Mouse (Mus musculus) macrophage (primary cell): ENCODE results near the gene Phf21a. TPM values are rescaled to one million over a fixed set of nuclear protein-coding genes. Genes with fewer than 3 reads are reported as not detected.
"Not testable (repeated sequence)": the region's sequence is repeated elsewhere in the genome, so short reads cannot be mapped to it uniquely, and the experiment has no call there.

Experiments used
- H3K27ac ChIP-seq: fragments of 350-480 bp; formaldehyde crosslinking; 2 replicates; pipeline ENCODE4 v1.9.0; 2021
- H3K36me3 ChIP-seq: fragments of 350-480 bp; formaldehyde crosslinking; 2 replicates; pipeline ENCODE4 v1.9.0; 2021; ENCODE audit errors: inconsistent target
- H3K4me3 ChIP-seq: fragments of 350-480 bp; formaldehyde crosslinking; 2 replicates; pipeline ENCODE4 v1.9.0; 2021; ENCODE audit errors: inconsistent target
- H3K79me2 ChIP-seq: fragments of 350-480 bp; formaldehyde crosslinking; 2 replicates; pipeline ENCODE4 v1.9.0; 2021; ENCODE audit errors: inconsistent target
- WGBS: methylation state at CpG from one replicate; pipeline ENCODE4 v1.1.7; 2026; ENCODE audit warnings: inconsistent platforms; ENCODE audit not compliant: missing documents; 5-methylcytosine and 5-hydroxymethylcytosine counted together
- polyA plus RNA-seq: library from polyadenylated mRNA; stranded (reverse); fragments of 250-400 nt; gene quantifications from 3 replicates; pipeline ENCODE4 v1.2.4, GENCODE M21; 2018; ENCODE audit warnings: inconsistent platforms

The Phf21a gene
- polyA plus RNA-seq, 1 experiment from 2014 or later, result 55.5 TPM

DNA sequence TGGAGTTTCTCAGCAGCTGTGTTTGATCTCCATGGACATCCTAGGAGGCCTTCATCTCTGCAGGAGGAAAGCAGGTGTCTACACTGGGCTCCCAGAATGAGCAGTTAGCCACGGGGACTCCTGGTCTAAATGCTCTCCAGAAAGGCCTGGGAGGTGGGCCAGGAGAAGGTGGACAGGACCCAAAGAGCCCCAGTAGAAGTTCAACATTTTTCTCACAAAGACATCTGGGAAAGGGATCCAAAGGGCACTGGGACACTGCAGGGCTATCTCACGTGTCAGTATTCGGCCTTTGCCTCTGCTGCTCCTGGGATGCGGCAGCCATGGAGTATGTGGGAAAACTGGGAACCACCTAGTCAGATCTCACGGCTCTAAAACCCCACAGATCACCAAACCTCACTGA, 29.8 kb upstream of the Phf21a start:
- Histone ChIP-seq H3K27ac (no peak overlapping the region), H3K4me3 (no peak overlapping the region), H3K79me2 (no peaks in the 10 kb centered on the region), H3K36me3 (no peaks in the 10 kb centered on the region)
- 87% methylated on average over 5 of the region's 5 CpGs for WGBS

DNA sequence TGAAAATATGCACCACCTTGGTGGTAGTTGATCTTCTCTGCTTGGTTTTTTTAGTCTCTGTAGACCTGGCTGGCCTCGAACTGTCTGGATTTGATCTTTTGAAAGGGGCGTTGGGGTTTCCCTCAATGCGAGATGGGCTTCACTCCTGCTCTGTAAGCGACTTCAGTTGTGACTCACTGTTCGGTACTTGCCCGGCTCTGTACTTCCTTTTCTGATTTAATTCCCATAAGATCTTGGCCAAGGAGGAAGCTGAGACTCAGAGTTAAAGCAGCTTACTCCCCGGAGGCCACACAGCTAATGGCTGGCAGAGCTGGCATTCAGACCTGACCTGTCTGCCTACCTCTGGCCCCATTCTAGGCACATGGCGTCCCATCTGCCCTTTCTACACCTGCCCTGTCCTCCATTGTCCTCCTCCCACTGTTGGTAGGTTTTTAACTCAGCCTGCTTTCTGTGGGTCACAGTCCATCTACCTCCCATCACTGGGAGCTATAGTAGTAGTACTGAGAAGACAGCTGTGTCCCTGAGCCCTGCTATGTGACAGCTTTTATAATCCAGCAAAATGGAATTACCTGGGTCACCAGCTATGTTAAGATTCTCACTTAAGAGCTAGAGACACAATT, 27.5 kb upstream of the Phf21a start:
- H3K79me2 ChIP-seq, result no peaks in the 10 kb centered on the region
- 0 out of 2 replicates have a peak overlapping the region, but pooled peaks have one; percentile 13 for H3K27ac ChIP-seq
- H3K4me3 ChIP-seq, result no peak overlapping the region
- H3K36me3 ChIP-seq, result no peaks in the 10 kb centered on the region
- WGBS, result 21% methylated on average over 8 of the region's 8 CpGs

DNA sequence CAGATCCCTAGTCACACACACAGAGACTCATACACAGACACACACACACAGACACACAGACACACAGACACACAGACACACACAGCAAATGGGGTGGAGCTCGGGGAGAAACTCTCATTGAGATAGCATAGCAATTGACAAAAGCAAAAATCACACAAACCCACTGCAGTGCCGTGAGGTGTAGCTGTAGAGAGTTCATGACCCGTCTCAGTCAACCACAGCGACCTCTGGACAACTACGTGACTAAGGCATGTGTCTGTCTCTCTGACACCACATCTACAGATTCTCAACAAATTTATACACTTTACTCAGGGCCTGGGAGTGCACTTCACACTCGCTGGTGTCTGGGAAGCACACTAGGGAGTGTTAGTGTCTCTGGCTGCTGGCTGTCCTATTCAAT, 27.0 kb upstream of the Phf21a start:
- Histone ChIP-seq H3K4me3 (no peak overlapping the region), H3K27ac (no peak overlapping the region), H3K79me2 (no peaks in the 10 kb centered on the region), H3K36me3 (no peaks in the 10 kb centered on the region)
- 90% methylated on average over 6 of the region's 6 CpGs for WGBS

DNA sequence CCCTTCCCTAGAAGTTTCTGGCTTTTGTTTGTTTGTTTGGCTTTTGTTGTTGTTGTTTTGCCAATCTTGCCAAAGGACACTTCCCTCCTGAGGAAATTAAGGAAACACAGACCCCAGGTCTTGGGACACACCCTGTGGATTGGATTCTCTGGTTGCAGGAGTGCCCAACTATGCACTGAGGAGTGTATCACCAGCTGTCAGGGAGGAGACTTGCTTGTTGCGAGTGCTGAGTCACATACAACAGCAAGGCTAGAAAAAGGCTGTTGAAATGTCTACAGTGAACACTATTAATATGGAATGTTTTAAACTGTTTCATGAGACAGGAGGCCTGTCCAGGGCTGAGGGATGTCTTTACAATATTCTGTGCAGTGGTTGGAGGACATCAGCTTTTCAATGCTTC, 26.0 kb upstream of the Phf21a start:
- H3K4me3 ChIP-seq, result no peak overlapping the region
- H3K36me3 ChIP-seq, result no peaks in the 10 kb centered on the region
- no peak overlapping the region for H3K27ac ChIP-seq
- 80% methylated on average over 1 of the region's 1 CpGs for WGBS
- H3K79me2 ChIP-seq, result no peaks in the 10 kb centered on the region

DNA sequence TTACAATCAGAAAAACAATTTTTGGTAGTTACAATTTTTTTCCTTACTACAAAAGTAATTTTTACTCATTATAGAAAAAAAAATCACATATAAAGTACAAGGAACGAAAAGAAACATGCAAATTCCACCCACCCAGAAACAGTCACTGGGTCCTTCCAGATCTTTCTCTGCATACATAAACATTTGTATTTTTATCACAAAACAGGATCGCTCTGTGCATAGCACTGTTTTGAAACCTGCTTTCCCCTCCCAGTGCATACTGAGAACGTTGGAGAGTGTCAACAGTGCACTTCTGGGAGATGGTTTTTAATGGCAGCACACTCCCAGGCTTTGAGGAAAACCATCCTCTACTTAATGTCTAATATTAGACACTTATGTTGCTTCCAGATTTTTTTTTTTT, 25.3 kb upstream of the Phf21a start:
- 86% methylated on average over 3 of the region's 3 CpGs for WGBS
- Histone ChIP-seq H3K79me2 (no peaks in the 10 kb centered on the region), H3K4me3 (no peak overlapping the region), H3K36me3 (no peaks in the 10 kb centered on the region), H3K27ac (no peak overlapping the region)

DNA sequence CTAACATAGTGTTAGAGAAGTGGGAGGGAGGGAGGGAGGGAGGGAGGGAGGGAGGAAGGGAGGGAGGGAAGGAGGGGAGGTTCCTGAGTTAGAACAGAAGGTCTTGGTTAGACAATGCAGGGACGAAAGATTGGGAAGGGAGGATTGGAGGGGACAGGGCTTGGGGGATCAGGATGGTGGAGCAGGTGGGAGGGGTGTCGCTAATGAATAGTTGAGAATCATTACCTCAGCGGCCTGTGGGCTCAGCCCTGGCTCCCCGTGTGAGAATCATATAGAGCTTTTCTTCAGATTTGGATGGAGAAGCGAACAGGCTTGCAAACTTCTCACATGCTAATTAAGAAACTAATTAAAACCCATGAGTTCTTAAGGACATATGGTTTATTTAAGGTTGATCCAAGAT, 23.3 kb upstream of the Phf21a start:
- Histone ChIP-seq H3K79me2 (no peaks in the 10 kb centered on the region), H3K36me3 (no peaks in the 10 kb centered on the region), H3K27ac (no peak overlapping the region), H3K4me3 (no peak overlapping the region)
- WGBS, result 80% methylated on average over 5 of the region's 5 CpGs

DNA sequence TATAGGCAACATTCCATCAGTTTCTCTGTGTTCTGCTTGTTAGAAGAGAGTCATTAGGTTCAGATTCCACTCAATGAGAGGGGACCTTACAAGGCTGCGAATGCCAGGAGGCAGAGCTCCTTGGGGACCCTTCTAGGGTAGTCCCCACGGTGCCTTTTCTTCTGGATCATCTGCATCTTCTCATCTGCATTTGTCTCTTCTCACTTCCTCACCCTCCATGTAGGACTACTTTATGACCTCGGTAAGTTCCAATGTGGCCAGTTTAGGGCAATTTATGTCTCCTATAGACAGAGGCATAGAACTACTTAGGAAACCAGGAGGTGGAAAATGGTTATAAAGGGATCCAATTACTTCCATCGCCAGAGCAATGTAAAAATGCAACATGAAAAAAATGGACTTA, 21.8 kb upstream of the Phf21a start:
- H3K4me3 ChIP-seq, result no peak overlapping the region
- WGBS, result 85% methylated on average over 3 of the region's 4 CpGs
- no peaks in the 10 kb centered on the region for H3K36me3 ChIP-seq
- no peak overlapping the region for H3K27ac ChIP-seq
- H3K79me2 ChIP-seq, result no peaks in the 10 kb centered on the region

DNA sequence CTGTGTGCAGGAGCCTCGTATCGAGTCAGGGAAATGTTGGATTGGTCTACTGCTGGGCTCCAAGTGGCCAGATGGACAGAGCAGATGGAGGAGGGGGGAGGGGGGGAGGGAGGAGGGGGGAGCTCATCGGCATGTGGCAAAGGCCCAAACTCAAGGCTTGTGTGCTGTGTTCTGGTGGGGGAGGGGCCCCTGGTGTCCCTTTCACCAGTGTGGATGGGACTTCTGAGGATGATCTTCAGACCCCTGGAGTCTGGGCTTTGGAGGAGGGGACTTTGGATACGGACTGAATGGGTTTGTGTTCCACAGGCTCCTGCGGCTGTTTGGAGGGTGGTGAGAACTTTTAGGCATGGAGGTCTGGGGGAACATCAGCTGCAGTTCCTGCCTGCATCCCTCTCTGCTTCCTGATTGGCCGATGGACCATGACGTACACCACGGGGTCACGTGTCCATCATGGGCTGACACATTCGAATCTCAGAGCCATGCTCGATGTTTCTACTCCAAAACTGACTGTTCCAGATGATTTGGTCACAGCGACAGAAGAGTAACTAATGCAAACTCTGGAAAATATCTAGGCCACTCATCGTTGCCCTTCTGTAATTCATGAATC, 16.7 kb upstream of the Phf21a start:
- Histone ChIP-seq H3K4me3 (no peak overlapping the region), H3K79me2 (no peaks in the 10 kb centered on the region), H3K27ac (no peak overlapping the region), H3K36me3 (no peaks in the 10 kb centered on the region)
- WGBS, result 87% methylated on average over 13 of the region's 13 CpGs

DNA sequence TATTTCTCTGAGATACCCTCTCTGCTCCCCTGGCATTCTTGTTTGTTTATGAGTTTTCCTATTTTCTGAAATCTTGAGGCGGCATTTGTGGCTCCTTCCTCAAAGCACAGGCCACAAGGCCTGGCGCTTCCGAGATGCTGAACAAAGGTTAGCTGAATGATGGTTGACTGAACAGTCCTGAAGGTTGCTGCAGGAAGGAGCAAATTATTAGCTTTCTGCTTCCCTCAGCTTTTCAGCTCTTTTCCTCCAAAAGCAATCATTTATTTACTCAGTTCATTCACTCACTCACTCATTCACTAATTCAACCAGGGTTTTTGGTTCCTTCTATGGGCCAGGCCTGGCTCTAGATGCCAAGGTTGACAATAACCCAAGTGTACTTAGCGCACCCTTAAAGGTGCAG, 10.7 kb upstream of the Phf21a start:
- Histone ChIP-seq H3K36me3 (no peaks in the 10 kb centered on the region), H3K27ac (no peak overlapping the region), H3K79me2 (no peaks in the 10 kb centered on the region), H3K4me3 (no peak overlapping the region)
- WGBS, result 97% methylated on average over 4 of the region's 4 CpGs

DNA sequence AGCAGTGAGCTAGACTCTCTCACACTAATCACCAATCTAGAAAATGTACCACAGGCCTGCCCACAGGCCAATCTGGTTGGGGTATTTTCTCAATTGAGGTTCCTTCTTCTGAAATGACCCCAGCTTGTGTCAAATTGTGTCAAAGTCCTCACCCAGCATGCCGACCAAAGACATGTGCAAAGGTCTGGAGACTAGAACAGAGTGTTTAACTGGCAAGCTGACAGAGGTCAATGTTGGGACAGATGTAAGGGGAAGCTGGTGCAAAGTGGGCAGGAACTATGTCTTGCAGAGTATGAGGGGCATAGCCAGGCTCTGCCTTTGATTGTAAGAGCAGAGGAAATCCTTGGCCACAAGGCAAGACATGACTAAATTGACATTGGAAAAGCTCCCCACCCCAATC, 7.2 kb upstream of the Phf21a start:
- no peaks in the 10 kb centered on the region for H3K36me3 ChIP-seq
- H3K79me2 ChIP-seq, result no peaks in the 10 kb centered on the region
- no peak overlapping the region for H3K27ac ChIP-seq
- 47% methylated on average over 1 of the region's 1 CpGs for WGBS
- no peak overlapping the region for H3K4me3 ChIP-seq

DNA sequence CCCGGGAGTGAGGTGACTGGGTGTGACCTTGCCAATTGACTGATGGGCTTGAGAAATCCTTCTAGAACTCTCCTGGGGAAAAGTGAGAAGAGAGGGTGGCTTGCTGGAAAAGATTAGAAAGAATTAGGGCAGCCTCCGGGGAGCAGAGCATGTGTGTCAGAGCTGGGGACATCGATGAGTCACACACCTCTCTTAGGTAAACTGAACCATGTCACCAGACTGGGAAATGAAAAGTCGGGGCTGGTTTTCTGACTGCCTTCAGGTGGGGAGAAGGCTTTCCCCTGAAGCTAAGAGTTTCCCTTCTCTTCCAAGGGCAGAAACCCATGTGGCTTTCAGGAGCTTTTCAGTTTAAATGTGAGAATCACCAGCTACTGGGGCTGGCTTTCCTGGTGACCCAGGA, 5.9 kb upstream of the Phf21a start:
- Histone ChIP-seq H3K36me3 (no peaks in the 10 kb centered on the region), H3K4me3 (no peak overlapping the region), H3K79me2 (no peaks in the 10 kb centered on the region), H3K27ac (no peak overlapping the region)
- WGBS, result 87% methylated on average over 4 of the region's 4 CpGs

DNA sequence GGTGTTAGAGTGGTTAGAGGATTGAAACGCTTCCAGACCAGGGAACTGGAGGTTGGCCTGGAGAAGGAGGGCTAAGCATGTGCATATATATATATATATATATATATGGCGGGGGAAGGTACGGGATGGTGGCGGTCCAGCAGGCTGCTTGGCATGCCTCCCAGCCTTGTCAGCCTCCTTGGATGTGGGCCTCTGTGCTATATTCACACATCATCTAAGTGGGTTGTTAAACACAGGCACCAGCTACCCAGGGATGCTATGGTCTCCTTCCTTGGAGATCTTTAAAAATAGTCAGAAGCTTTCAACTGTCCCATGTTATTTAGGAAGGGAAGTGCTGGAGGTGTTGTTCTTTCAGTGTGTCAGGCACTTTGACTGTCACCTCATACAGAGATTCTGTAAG, 3.1 kb upstream of the Phf21a start:
- H3K36me3 ChIP-seq, result no peaks in the 10 kb centered on the region
- H3K79me2 ChIP-seq, result no peaks in the 10 kb centered on the region
- no peak overlapping the region for H3K27ac ChIP-seq
- no peak overlapping the region for H3K4me3 ChIP-seq
- WGBS, result 95% methylated on average over 4 of the region's 4 CpGs

DNA sequence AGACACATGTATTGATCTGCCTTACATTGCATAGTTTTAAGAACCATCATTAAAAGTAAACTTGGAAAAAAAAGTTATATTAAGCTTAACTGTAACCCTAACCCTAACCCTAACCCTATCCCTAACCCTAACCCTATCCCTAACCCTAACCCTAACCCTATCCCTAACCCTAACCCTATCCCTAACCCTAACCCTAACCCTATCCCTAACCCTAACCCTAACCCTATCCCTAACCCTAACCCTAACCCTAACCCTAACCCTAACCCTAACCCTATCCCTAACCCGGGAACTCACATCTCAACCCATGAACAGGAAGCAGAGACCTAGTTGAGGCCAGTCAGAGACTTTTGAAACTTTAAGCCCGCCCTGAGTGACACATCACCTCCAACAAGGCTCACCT, 586 bp downstream of the Phf21a start:
- not testable (repeated sequence) for H3K79me2 ChIP-seq, H3K4me3 ChIP-seq, H3K27ac ChIP-seq, H3K36me3 ChIP-seq
- WGBS, result 100% methylated on average over 2 of the region's 2 CpGs

DNA sequence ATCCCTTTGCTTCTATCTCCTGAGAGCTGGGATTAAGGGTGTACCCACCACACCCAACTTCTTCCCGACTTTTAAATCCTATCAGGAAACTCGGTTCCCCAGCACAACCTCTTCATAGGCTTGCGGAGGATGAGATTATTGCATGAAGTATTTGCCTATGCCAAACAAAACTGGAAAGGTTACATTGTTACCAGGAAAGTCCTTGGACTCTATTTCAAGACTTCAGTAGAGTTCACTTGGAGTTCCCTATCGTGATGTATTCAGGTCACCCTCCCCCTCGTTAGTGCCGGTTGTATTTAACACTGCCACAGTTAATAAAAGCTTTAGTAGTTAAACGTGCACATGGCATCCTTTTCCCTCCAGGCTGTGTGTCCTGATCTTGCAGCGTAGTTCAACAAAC, 1.2 kb downstream of the Phf21a start:
- Histone ChIP-seq H3K27ac (no peak overlapping the region), H3K79me2 (no peaks in the 10 kb centered on the region), H3K4me3 (no peak overlapping the region), H3K36me3 (no peaks in the 10 kb centered on the region)
- 73% methylated on average over 8 of the region's 8 CpGs for WGBS

DNA sequence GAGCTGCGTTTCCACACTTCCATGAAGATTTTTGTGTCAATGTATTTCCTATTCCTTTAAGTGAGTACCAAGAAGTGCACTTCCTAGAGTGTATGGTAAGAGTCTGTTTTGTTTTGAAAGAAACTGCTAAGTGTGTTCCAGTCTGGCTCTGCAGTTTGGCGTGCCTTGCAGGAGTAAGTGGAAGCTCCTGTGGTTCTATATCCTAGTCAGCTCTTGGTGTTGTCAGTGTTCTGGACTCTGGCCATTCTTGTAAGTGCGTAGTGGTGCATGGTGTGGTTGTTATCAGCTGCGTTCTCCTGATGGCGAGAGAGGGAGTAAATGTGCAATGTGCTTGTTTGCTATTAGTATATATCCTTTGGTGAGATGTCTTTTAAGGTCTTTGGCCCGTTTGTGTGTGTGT, 7.9 kb downstream of the Phf21a start:
- WGBS, result 96% methylated on average over 6 of the region's 6 CpGs
- Histone ChIP-seq H3K27ac (no peak overlapping the region), H3K36me3 (no peaks in the 10 kb centered on the region), H3K4me3 (no peak overlapping the region), H3K79me2 (no peaks in the 10 kb centered on the region)

DNA sequence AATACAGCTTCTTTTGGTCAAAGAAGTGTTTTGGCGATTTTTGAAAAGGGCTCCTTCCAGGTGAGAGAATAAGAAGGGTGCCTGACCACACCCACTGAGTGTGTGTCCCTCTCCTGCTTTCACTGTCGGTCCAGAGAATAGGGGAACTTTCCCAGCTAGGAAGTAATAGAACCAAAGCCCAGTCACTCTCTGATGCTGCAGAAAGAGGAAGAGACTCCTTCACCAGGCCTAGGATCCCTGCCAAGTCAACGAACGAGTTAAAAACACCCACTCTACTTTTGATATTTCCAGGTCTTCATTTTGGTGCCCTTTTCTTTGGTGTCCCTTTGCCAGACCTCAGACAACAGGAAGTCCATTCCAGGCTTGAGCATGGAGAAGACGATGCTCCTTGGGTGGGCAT, 31.6 kb downstream of the Phf21a start:
- H3K27ac ChIP-seq, result no peak overlapping the region
- H3K36me3 ChIP-seq, result no peaks in the 10 kb centered on the region
- no peaks in the 10 kb centered on the region for H3K79me2 ChIP-seq
- no peak overlapping the region for H3K4me3 ChIP-seq
- WGBS, result 22% methylated on average over 5 of the region's 5 CpGs
